Mouse (Mus musculus): ENCODE results near the gene Nup88.

DNA sequence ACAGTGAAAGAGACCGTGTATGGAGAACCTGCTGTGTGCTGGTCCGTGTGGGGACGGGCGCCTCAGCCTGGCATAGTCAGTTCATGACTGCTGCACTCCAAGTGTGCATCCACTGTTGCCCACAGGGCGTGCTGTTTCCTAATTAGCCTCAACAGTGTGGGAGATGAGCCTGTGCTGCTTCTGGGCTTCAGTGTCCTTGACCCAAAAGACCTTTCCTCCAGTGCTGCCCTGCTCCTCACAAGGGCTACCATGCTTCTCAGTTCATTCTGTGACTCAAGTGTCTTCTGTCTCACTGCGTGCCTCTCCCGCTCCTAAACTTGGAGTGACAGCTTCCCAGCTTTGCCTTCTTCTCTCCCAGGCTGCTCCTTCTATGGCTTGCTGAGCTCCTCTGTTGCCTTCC lies 34.5 kb downstream of the Nup88 start:
- TF ChIP-seq POLR2A (IDR thresholded peaks at IDR 0.05; ENCODE audit: borderline replicate concordance, low read depth, low read length) (no peak), CTCF (IDR thresholded peaks at IDR 0.05; ENCODE audit: low read depth, low read length) (no peak)
